Mouse (Mus musculus): ENCODE results near the gene Vwf. TPM values are rescaled to one million over a fixed set of nuclear protein-coding genes. Genes with fewer than 3 reads are reported as not detected.

The Vwf gene
- 2.7 and 3.2 TPM in 2 replicates for polyA plus RNA-seq (2011; ENCODE audit: insufficient read depth, insufficient read length, low read depth, missing spikeins)

DNA sequence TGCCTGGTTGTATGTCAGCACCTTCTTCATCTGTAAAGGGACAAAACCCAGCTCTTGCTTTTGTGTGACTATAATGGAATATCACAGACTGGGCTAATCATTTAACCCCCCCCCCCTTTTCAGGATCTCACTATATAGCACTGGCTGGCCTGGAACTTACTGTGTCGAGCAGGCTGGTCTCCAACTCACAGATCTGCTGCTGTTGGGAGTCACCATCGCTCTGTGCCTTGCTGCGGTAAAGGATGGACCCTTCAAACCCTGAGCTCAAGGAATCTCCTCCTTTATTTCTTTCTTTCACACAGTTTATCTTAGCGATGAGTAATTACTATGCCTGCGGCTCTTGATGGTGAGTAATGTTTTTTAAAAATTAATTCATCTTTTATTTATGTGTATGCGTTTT lies at the start of gene Vwf:
TSS of gene Vwf (plus strand) at position 301 of the 400 bp plus-strand sequence.
- Histone ChIP-seq H3K4me1 (ENCODE audit: control insufficient read depth, insufficient read depth, low read length) (no peaks in the 10 kb centered on the region), H3K27ac (ENCODE audit: insufficient read depth, low read length) (no peak within 1 kb of the TSS), H3K9me3 (replicated peaks; ENCODE audit: control insufficient read depth, insufficient read depth, low read length, poor library complexity, severe bottlenecking) (no peaks in the 10 kb centered on the region), H3K4me3 (ENCODE audit: low read depth, low read length) (no peak within 1 kb of the TSS), H3K9ac (ENCODE audit: low read depth, poor library complexity, severe bottlenecking) (no peak within 1 kb of the TSS), H3K36me3 (ENCODE audit: control insufficient read depth, insufficient read depth, low read length, poor library complexity, severe bottlenecking) (no peaks in the 10 kb centered on the region), H3K27me3 (ENCODE audit: control insufficient read depth, insufficient read depth, low read length, poor library complexity, severe bottlenecking) (no peaks in the 10 kb centered on the region)
- TF ChIP-seq EP300 (IDR thresholded peaks at IDR 0.05; ENCODE audit: insufficient read depth, low read depth, low read length) (no peak), POLR2A (IDR thresholded peaks at IDR 0.05; ENCODE audit: insufficient read depth, low read length) (no peak), CTCF (IDR thresholded peaks at IDR 0.05; ENCODE audit: low read depth, low read length) (no peak)

DNA sequence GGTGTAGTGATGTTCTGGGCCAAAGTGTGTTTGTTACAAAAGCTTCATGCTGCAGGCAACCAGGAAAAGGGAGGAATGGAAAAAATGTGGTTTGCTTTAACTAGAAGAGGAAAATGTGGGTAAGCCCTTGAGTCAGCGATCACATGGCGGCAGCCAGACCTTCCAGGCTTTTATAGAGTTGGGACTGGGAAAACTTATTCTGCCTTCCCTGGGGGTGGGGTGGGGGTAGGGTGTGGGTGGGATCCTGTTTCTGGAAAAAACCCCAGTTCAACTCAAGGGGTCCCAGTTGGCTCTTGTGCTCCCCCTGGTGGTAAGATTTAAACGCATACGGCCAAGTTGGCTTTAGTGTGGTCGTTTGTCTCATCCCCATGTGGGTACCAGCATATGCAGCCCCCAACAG lies 48.5 kb upstream of the Vwf start:
- no peaks in the 10 kb centered on the region for H3K36me3 ChIP-seq (ENCODE audit: control insufficient read depth, insufficient read depth, low read length, poor library complexity, severe bottlenecking)
- no peak for TF ChIP-seq POLR2A (IDR thresholded peaks at IDR 0.05; ENCODE audit: insufficient read depth, low read length)
- TF ChIP-seq CTCF (IDR thresholded peaks at IDR 0.05; ENCODE audit: low read depth, low read length) = peak; percentile 56
- TF ChIP-seq EP300 (IDR thresholded peaks at IDR 0.05; ENCODE audit: insufficient read depth, low read depth, low read length) = no peak
- H3K9ac ChIP-seq (ENCODE audit: low read depth, poor library complexity, severe bottlenecking) = no peak overlapping the region; the same call in 1 of the 2 replicates
- peaks cover 2% of the 10 kb centered on the region for H3K4me1 ChIP-seq (ENCODE audit: control insufficient read depth, insufficient read depth, low read length)
- no peak overlapping the region for H3K4me3 ChIP-seq (ENCODE audit: low read depth, low read length)
- no peaks in the 10 kb centered on the region for H3K27me3 ChIP-seq (ENCODE audit: control insufficient read depth, insufficient read depth, low read length, poor library complexity, severe bottlenecking)
- H3K27ac ChIP-seq (ENCODE audit: insufficient read depth, low read length) = peak overlapping the region; percentile 48
- no peaks in the 10 kb centered on the region for H3K9me3 ChIP-seq (replicated peaks; ENCODE audit: control insufficient read depth, insufficient read depth, low read length, poor library complexity, severe bottlenecking)

DNA sequence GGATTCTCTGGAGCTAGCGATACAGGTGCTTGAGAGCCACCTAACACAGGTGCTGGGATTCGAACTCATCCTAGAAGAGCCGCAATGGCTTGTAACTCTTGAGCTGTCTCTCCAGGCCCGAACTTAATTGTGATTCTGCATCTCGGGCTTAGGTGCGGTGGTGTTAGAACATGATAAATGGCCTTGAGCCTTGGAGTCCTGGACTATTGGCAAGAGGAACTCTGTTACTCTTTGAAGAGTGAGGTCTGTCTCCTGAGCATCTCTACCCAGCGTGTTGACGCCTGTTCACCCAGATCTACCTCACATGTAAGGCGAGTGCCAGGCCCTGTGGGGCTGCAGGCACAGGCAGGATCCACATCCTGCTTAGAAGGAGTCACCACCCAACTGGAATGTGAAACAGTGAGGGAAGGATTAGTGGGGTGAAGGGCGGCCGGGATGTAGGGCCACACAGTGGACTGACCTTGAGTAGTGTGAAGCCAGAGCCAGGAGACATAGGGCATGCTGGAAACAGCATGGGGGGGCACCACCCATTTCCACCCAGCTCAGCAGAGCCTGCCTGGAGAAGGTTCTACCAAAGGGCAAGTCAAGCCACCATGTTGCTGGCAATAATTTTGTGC lies 43.3 kb upstream of the Vwf start:
- Histone ChIP-seq H3K4me1 (ENCODE audit: control insufficient read depth, insufficient read depth, low read length) (peaks cover 11% of the 10 kb centered on the region), H3K27me3 (ENCODE audit: control insufficient read depth, insufficient read depth, low read length, poor library complexity, severe bottlenecking) (no peaks in the 10 kb centered on the region), H3K9ac (ENCODE audit: low read depth, poor library complexity, severe bottlenecking) (no peak overlapping the region), H3K36me3 (ENCODE audit: control insufficient read depth, insufficient read depth, low read length, poor library complexity, severe bottlenecking) (no peaks in the 10 kb centered on the region), H3K9me3 (replicated peaks; ENCODE audit: control insufficient read depth, insufficient read depth, low read length, poor library complexity, severe bottlenecking) (no peaks in the 10 kb centered on the region), H3K4me3 (ENCODE audit: low read depth, low read length) (no peak overlapping the region), H3K27ac (ENCODE audit: insufficient read depth, low read length) (no peak overlapping the region)
- TF ChIP-seq CTCF (IDR thresholded peaks at IDR 0.05; ENCODE audit: low read depth, low read length) = no peak
- TF ChIP-seq EP300 (IDR thresholded peaks at IDR 0.05; ENCODE audit: insufficient read depth, low read depth, low read length) = no peak
- TF ChIP-seq POLR2A (IDR thresholded peaks at IDR 0.05; ENCODE audit: insufficient read depth, low read length) = no peak

DNA sequence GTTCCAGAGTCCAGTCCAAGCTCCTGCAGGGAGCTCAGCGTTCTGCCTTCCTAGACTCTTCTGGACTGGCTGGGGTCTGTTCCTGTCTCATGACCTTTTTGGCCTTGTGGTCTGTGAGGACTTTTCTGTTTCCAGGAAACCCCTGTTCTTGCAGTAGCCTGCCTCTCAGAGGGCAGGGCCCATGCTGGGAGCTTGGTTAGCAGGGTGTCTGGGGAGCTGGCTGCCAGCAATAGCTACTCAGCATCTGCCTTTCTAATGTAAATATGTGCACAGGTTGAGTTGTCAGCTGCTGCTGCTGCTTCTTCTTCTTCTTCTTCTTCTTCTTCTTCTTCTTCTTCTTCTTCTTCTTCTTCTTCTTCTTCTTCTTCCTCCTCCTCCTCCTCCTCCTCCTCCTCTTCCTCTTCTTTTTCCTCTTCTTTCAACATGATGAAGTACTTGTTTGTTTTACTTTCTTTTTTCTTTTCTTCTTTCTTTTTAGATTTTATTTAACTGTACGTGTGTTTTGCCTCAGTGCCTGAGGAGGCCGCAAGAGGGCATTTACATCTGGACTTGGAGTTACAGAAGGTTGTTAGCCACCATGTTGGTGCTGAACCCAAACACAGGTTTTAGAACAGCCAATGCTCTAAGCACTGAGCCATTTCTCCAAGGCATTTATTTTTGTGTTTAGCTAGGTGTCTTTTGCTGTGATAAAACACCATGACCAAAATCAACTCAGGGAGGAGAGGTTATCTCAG lies 41.8 kb upstream of the Vwf start:
- peaks cover 10% of the 10 kb centered on the region for H3K4me1 ChIP-seq (ENCODE audit: control insufficient read depth, insufficient read depth, low read length)
- no peak overlapping the region for H3K9ac ChIP-seq (ENCODE audit: low read depth, poor library complexity, severe bottlenecking)
- no peaks in the 10 kb centered on the region for H3K9me3 ChIP-seq (replicated peaks; ENCODE audit: control insufficient read depth, insufficient read depth, low read length, poor library complexity, severe bottlenecking)
- no peaks in the 10 kb centered on the region for H3K36me3 ChIP-seq (ENCODE audit: control insufficient read depth, insufficient read depth, low read length, poor library complexity, severe bottlenecking)
- peak overlapping the region; percentile 90 for H3K27ac ChIP-seq (ENCODE audit: insufficient read depth, low read length)
- TF ChIP-seq CTCF (IDR thresholded peaks at IDR 0.05; ENCODE audit: low read depth, low read length) = peak; percentile 5
- no peak for TF ChIP-seq POLR2A (IDR thresholded peaks at IDR 0.05; ENCODE audit: insufficient read depth, low read length)
- peak; percentile 95 for TF ChIP-seq EP300 (IDR thresholded peaks at IDR 0.05; ENCODE audit: insufficient read depth, low read depth, low read length)
- H3K4me3 ChIP-seq (ENCODE audit: low read depth, low read length) = no peak overlapping the region
- H3K27me3 ChIP-seq (ENCODE audit: control insufficient read depth, insufficient read depth, low read length, poor library complexity, severe bottlenecking) = no peaks in the 10 kb centered on the region

DNA sequence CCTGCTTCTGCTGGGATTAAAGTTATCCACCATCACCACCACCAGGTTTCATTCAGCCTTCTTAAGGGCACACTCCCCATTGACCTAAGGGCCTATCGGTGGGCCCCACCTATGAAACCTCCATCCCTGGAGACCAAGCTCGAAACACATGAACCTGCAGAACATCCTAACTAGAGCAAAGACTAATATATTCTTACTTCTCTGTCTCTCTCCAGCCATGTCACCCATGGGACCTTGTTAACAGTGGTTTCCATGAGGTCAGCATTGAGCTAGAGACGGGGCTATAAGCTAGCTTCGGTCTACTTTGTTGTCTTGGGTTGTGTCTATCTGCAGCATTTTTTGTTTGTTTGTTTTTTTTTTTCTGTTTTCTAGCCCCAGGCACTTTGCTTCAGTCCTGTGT lies 40.1 kb upstream of the Vwf start:
- Histone ChIP-seq H3K27me3 (ENCODE audit: control insufficient read depth, insufficient read depth, low read length, poor library complexity, severe bottlenecking) (no peaks in the 10 kb centered on the region), H3K4me3 (ENCODE audit: low read depth, low read length) (no peak overlapping the region), H3K9ac (ENCODE audit: low read depth, poor library complexity, severe bottlenecking) (no peak overlapping the region), H3K36me3 (ENCODE audit: control insufficient read depth, insufficient read depth, low read length, poor library complexity, severe bottlenecking) (no peaks in the 10 kb centered on the region), H3K27ac (ENCODE audit: insufficient read depth, low read length) (no peak overlapping the region), H3K9me3 (replicated peaks; ENCODE audit: control insufficient read depth, insufficient read depth, low read length, poor library complexity, severe bottlenecking) (no peaks in the 10 kb centered on the region), H3K4me1 (ENCODE audit: control insufficient read depth, insufficient read depth, low read length) (peaks cover 10% of the 10 kb centered on the region)
- TF ChIP-seq POLR2A (IDR thresholded peaks at IDR 0.05; ENCODE audit: insufficient read depth, low read length) = no peak
- TF ChIP-seq EP300 (IDR thresholded peaks at IDR 0.05; ENCODE audit: insufficient read depth, low read depth, low read length) = no peak
- TF ChIP-seq CTCF (IDR thresholded peaks at IDR 0.05; ENCODE audit: low read depth, low read length) = no peak

DNA sequence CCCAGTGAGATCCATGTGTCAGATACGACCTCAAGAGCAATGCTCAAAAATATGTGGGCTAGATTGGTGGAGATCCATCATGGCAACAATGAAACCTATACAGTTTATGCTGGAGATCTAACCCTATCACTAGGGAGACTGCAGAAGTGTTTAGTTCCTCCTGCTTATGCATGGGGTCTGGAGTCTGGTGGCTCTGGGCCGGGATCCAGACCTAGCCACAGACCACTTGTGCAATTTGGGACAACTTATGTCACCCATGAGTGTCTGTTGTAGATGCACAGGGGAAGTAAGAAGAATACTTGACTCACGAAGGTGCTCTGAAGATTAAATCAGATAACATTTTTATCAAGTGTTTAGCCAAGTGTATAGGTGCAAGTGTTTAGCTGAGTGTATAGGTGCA lies 36.8 kb upstream of the Vwf start:
- H3K27ac ChIP-seq (ENCODE audit: insufficient read depth, low read length) = no peak overlapping the region
- no peak for TF ChIP-seq CTCF (IDR thresholded peaks at IDR 0.05; ENCODE audit: low read depth, low read length)
- no peak for TF ChIP-seq EP300 (IDR thresholded peaks at IDR 0.05; ENCODE audit: insufficient read depth, low read depth, low read length)
- TF ChIP-seq POLR2A (IDR thresholded peaks at IDR 0.05; ENCODE audit: insufficient read depth, low read length) = no peak

More for the DNA sequence above, 36.8 kb upstream of the Vwf start:
- Histone ChIP-seq H3K4me3 (ENCODE audit: low read depth, low read length) (no peak overlapping the region), H3K4me1 (ENCODE audit: control insufficient read depth, insufficient read depth, low read length) (peaks cover 7% of the 10 kb centered on the region), H3K9ac (ENCODE audit: low read depth, poor library complexity, severe bottlenecking) (no peak overlapping the region), H3K36me3 (ENCODE audit: control insufficient read depth, insufficient read depth, low read length, poor library complexity, severe bottlenecking) (no peaks in the 10 kb centered on the region), H3K9me3 (replicated peaks; ENCODE audit: control insufficient read depth, insufficient read depth, low read length, poor library complexity, severe bottlenecking) (no peaks in the 10 kb centered on the region), H3K27me3 (ENCODE audit: control insufficient read depth, insufficient read depth, low read length, poor library complexity, severe bottlenecking) (no peaks in the 10 kb centered on the region)

All from ES-Bruce4 (cell line).